Mouse (Mus musculus) embryo, embryonic 11 days (tissue): Measurements from ENCODE around the gene Sprr2j-ps.

Experiments
- DNase-seq: peaks from one replicate; pipeline ENCODE4 v3.0.0-alpha.2; 2015

Sprr2j-ps gene

DNA sequence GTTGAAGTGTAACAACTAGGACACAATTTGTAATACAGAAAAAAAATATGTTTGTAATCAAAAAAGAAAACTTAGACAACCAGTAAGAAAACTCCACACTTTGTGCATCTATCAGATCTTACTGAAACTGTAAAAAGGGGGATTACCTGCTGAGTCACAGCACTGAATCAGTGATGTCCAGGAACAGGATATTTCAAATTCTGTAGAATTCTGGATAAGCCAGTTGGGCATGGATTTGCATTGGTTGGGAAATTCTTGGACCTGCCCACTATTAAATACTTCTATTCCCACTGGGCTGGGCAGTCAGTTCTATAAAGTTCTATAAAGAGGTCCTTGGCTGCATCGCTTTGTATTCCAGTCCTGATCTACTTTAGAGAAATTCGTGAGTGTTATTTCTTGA, at the start of gene Sprr2j-ps:
Sprr2j-ps (plus strand) TSS at position 301 of the 400 bp plus-strand sequence.
- no peak for DNase-seq

DNA sequence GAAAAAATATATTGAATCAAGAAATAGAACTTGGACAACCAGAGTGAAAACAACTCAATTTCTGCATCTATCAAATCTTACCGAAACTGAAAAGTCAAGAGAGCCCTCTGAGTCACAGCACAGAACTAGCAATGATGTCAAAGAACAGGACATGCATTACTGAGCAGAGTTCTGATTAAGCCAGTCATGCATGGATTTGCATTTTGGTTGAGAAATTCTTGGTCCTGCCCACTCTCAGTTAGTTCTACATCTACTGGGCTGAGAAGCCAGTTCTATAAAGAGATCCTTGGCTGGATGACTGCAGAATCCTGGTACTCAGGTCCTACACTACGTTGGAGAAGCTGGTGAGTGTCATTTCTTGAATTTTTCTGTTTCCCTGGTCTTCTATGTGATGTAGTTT, 44.3 kb upstream of the Sprr2j-ps start:
- DNase-seq = no peak

DNA sequence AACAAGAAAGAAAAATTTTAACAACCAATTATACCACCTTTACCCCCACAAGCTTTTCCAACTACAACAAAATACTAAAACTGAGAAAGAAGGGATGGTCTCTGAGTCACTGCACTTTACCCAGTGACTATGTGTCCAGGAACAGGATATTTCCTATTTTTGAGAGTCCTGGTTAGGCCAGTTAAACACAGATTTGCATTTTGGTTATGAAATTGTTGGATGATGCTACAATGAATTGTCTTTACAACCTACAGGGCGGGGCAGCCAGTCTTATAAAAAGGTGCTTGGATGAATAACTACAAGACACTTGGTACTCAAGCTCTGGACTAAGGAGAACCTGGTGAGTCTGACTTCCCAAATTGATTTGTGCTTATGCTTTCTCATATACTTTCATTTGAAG, 32.5 kb upstream of the Sprr2j-ps start, which contains the start of gene Sprr2h:
Sprr2h (plus strand) TSS at position 301 of the 400 bp plus-strand sequence.
- DNase-seq = no peak

DNA sequence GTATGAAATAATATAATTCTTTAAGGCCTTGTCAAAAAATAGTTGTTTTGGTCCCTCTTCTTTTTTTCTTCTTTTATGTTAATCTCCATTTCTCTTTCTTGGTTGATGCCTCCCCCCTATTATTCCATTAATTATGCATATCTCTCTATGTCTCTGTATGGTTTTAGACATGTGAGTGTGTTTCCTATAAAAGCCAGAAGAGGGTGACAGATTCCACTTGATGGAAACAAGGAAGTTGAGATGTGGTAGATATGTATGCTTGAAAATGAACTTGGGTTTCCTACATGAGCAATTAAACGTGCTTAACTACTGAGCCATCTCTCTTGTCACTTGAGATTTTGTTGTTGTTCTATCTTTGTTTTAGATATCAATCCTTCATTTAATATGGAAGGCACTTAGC, 23.6 kb upstream of the Sprr2j-ps start:
- DNase-seq = no peak

DNA sequence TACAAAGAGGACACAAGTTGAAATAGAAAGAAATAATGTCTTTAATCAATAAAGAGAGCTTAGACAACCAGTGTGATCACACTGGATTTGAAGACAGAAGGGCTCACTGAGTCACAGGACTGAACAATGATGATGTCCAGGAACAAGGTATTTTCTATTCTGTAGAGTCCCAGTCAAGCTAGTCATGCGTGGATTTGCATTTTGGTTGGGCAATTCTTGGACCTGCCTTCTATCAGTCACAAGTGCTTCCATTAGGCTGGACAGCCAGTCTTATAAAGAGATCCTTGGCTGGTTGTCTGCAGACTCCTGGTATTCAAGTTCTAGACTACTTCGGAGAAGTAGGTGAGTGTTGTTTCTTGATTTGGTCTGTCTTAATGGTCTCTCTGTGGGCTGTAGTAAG, 10.2 kb upstream of the Sprr2j-ps start, which contains the start of gene Sprr2i:
Sprr2i (plus strand) TSS at position 301 of the 400 bp plus-strand sequence.
- DNase-seq = no peak

DNA sequence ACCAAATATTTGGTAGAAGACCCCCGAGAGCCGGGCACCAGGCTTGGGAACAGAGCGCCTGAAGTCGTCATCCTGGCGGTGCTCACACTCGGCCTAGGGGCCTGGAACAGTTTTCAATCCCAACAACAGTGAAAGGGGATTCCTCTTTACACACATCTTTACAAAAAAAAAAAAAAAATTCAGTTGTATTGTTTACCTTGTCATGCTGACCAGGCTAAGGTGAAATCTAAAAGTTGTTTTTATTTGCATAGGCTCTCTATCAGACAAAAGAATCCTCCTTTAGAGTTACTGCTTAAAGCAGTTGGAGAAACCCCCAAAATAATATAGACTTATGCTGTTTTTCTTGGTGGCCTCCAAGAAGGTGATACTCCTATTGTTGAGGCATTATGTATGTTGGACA, 11.4 kb downstream of the Sprr2j-ps start, which contains the start of gene Gm9774:
Gm9774 (minus strand) TSS at position 101 of the 400 bp plus-strand sequence.
- no peak for DNase-seq

DNA sequence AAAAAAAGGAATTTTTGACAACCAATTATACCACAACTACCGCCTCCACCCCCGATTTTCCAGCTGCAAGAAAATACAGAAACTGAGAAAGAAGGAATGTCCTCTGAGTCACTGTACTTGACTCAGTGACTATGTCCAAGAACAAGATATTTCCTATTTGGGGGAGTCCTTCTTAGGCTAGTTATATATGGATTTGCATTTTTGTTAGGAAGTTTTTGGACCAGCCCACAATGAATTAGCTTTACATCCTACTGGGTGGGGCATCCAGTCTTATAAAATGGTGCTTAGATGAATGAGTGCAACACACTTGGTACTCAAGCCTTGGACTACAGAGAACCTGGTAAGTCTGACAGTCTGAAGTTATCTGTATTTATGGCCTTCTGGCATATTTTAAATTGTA, 14.4 kb downstream of the Sprr2j-ps start, which contains the start of gene Sprr2k:
Sprr2k (plus strand) TSS at position 301 of the 400 bp plus-strand sequence.
- DNase-seq = no peak

DNA sequence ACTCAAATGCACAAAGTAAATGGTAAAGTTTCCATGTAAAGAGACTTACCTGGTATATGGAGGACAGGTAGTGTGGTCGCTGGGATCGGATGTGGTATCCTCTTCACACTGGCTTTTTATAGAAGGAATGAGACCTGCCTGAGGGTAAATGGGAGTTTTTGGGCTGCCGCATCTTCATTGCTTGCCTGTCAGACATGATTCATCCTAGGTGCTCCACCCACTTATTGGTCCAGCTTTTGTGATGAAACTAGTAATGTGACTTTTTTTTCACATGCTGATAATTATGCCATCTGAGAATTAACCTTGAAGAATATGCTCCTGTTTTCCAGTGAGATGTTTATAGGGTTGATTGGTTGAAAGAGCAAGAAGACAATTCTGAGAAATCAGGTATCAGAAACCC, 20.8 kb downstream of the Sprr2j-ps start, which contains the start of gene Sprr1b:
Sprr1b (minus strand) TSS at position 101 of the 400 bp plus-strand sequence.
- no peak for DNase-seq

DNA sequence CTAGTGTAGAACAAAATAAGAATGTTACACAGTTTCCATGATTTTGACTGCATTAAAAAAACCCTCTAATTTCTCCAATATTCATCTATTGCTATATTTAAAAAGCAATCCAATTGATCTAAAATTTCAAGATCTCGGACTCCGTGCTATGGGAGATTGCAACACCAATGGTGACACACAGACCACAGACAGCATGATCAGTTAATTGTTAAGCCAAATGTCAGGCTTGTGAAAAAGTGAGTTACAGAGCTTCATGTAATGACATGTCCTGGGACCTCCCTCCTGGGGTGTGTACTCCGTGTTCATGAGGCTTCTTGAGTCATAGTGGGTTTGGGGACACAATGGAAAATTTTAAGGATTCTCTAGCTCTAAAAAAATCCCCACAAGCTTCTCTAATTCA, 22.3 kb downstream of the Sprr2j-ps start:
- DNase-seq = no peak

DNA sequence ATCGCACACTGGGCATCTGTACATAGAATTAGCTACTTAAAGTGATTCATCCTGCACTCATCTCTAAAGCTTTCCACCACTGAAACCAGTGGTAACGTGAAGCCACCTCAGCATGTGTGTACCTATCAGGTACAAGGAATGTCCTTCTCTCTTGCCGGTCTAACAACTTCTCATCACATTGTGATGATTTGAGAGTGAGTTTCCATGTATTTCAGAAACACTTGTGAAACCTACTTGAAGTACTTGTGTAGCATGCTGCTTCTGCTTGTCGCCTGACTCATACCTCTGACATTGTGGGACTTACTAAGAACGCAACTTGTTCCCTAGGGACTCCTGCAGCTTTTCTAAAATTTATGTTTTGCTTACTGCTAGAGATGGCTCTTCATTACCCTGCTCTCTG, 37.3 kb downstream of the Sprr2j-ps start:
- DNase-seq = no peak

DNA sequence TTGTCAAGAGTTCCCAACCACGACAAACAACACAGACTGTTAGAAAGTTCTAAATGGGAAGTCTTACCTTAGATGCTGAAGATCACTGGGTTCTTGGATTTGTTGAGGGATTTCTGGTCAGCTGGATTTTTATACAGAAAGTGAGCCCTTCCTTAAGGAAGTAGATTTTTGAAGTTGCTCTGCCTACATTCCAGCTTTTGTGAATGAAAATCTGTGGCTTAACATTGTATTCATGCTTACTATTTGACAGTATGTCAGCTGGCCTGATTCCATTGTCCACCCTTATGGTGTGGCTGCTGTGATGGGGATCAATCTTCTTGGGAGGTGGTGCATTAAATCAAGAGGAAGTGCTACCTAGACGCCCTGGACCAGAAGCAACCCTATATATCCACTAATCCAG, 40.7 kb downstream of the Sprr2j-ps start, which contains the start of gene Sprr3:
Sprr3 (minus strand) TSS at position 101 of the 400 bp plus-strand sequence.
- no peak for DNase-seq

DNA sequence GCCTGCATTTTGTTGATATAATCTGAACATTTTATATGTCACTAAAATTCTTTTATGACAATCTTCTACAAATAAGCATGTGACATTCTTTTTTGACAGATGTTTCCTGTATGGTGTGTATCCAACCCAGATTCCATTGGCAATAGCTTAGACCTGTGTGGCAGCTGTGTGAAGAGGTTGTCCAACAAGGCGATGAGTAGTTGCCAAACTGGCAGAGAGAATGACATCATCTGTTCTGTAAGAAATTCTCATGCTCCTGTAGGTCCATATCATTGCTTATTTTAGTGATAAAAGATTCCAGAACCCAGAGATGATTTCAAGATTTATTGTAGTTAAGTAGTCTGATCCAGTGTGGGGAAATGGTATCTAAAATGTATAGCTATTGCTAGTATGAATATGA, 48.7 kb downstream of the Sprr2j-ps start:
- DNase-seq = no peak

DNA sequence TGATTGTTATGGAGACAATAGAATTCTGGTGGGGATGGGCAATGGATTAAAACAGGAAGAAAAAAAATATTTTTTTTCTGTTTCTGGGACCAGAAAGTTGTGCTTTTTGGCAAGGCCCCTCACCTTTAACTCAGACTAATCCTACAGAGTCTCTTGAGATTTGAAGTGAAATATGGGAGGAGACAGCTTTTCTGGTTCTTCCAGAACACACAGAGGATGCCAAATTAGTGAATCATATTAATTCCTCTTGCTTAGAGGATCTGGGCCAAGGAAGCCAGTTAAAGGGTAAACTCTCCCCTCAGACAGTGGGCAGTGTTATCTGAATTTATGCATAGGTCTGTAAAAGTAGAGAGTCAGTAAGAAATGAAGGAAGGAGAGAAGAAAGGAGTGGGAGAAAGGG, 49.5 kb downstream of the Sprr2j-ps start:
- DNase-seq = no peak
